Mouse (Mus musculus): ENCODE data around the gene Zfp114. TPM values are rescaled to one million over a fixed set of nuclear protein-coding genes. Genes with fewer than 3 reads are reported as not detected.

The Zfp114 gene
- polyA plus RNA-seq, 1 experiment from 2014 or later: 5.3 TPM

- no peaks in the 10 kb centered on the region for H3K36me3 ChIP-seq (ENCODE audit: control insufficient read depth, insufficient read depth, low read length)
- DNase-seq (ENCODE audit: low spot score): no peak
- WGBS: 66% methylated on average over 4 of the region's 4 CpGs
Observed at GRCm38 (mm10) chr7:24188901-24189570, 14.2 kb downstream of the Zfp114 start.

GRCm38 (mm10) chr7:24189571-24189944 lies 14.7 kb downstream of the Zfp114 start:
- WGBS: 79% methylated on average over 5 of the region's 5 CpGs

More at GRCm38 (mm10) chr7:24188901-24189570, 14.2 kb downstream of the Zfp114 start:
- Histone ChIP-seq H3K4me1 (ENCODE audit: control insufficient read depth, insufficient read depth, low read length) (no peaks in the 10 kb centered on the region), H3K27ac (replicated peaks; ENCODE audit: low read depth, low read length) (no peak overlapping the region), H3K4me2 (ENCODE audit: low read depth, severe bottlenecking) (no peak overlapping the region), H3K9me3 (ENCODE audit: control insufficient read depth, low read length) (no peaks in the 10 kb centered on the region), H3K4me3 (ENCODE audit: low read depth, low read length) (no peak overlapping the region), H3K9ac (ENCODE audit: low read length) (no peak overlapping the region), H3K27me3 (ENCODE audit: control insufficient read depth, insufficient read depth, low read length) (no peaks in the 10 kb centered on the region)
- no peak for ATAC-seq (ENCODE audit: insufficient number of reproducible peaks, low FRiP score, low TSS enrichment, low read depth)

DNA sequence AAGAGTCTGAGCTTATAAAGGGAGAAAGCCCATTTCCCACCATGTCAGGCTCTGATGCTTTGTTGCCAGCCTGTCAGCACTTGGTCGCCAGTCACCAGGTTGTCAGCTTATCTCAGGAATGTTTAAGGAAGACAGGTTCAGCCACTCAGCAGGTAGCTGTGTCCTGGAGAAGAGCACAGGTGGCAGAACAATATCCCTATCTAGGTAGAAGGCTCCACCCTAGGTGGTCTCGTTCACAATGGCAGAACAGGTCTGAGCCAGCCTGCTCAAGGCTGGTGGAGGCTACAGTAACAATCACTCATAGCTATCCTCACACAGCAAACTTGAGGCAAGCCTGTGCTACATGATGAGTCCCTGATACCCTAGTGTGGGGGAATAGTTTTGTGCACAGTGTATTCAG lies 16.5 kb downstream of the Zfp114 start:
- Histone ChIP-seq H3K4me3 (ENCODE audit: low read depth, low read length) (no peak overlapping the region), H3K36me3 (ENCODE audit: control insufficient read depth, insufficient read depth, low read length) (no peaks in the 10 kb centered on the region), H3K4me2 (ENCODE audit: low read depth, severe bottlenecking) (no peak overlapping the region), H3K27ac (replicated peaks; ENCODE audit: low read depth, low read length) (no peak overlapping the region), H3K9me3 (ENCODE audit: control insufficient read depth, low read length) (no peaks in the 10 kb centered on the region), H3K4me1 (ENCODE audit: control insufficient read depth, insufficient read depth, low read length) (no peaks in the 10 kb centered on the region), H3K27me3 (ENCODE audit: control insufficient read depth, insufficient read depth, low read length) (no peaks in the 10 kb centered on the region), H3K9ac (ENCODE audit: low read length) (no peak overlapping the region)
- WGBS: 89% methylated on average over 2 of the region's 2 CpGs
- DNase-seq (ENCODE audit: low spot score) (no peak), ATAC-seq (ENCODE audit: insufficient number of reproducible peaks, low FRiP score, low TSS enrichment, low read depth) (no peak)

More at GRCm38 (mm10) chr7:24189571-24189944, 14.7 kb downstream of the Zfp114 start:
- Histone ChIP-seq H3K36me3 (ENCODE audit: control insufficient read depth, insufficient read depth, low read length) (no peaks in the 10 kb centered on the region), H3K9me3 (ENCODE audit: control insufficient read depth, low read length) (no peaks in the 10 kb centered on the region), H3K27me3 (ENCODE audit: control insufficient read depth, insufficient read depth, low read length) (no peaks in the 10 kb centered on the region), H3K27ac (replicated peaks; ENCODE audit: low read depth, low read length) (no peak overlapping the region), H3K4me2 (ENCODE audit: low read depth, severe bottlenecking) (no peak overlapping the region), H3K4me3 (ENCODE audit: low read depth, low read length) (no peak overlapping the region), H3K9ac (ENCODE audit: low read length) (no peak overlapping the region), H3K4me1 (ENCODE audit: control insufficient read depth, insufficient read depth, low read length) (no peaks in the 10 kb centered on the region)
- ATAC-seq (ENCODE audit: insufficient number of reproducible peaks, low FRiP score, low TSS enrichment, low read depth) (no peak), DNase-seq (ENCODE audit: low spot score) (no peak)

DNA sequence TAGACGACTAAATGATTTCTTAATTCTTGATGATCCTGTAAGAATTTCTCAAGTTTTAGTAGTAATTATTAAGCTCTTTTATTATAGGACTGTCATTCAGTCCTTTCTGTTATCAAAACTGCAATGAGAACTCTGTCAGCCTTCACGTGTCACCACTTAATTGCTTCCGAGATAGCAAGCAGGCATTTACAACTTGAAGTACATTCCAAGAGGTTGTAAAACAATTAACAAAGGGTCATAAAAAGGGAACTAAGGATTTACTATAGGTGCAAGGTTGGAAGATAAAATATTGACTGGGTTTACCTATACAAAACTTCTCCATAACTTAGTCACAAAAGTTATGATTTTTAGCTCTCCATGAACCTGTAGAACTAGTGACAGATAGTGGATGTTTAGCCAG lies 18.3 kb downstream of the Zfp114 start:
- DNase-seq (ENCODE audit: low spot score) (no peak), ATAC-seq (ENCODE audit: insufficient number of reproducible peaks, low FRiP score, low TSS enrichment, low read depth) (no peak)
- Histone ChIP-seq H3K4me3 (ENCODE audit: low read depth, low read length) (no peak overlapping the region), H3K9me3 (ENCODE audit: control insufficient read depth, low read length) (no peaks in the 10 kb centered on the region; the same call in 1 of the 2 replicates), H3K27me3 (ENCODE audit: control insufficient read depth, insufficient read depth, low read length) (no peaks in the 10 kb centered on the region), H3K27ac (replicated peaks; ENCODE audit: low read depth, low read length) (no peak overlapping the region), H3K36me3 (ENCODE audit: control insufficient read depth, insufficient read depth, low read length) (peaks cover 6% of the 10 kb centered on the region), H3K4me1 (ENCODE audit: control insufficient read depth, insufficient read depth, low read length) (no peaks in the 10 kb centered on the region), H3K9ac (ENCODE audit: low read length) (no peak overlapping the region), H3K4me2 (ENCODE audit: low read depth, severe bottlenecking) (no peak overlapping the region)
- WGBS: 57% methylated on average over 3 of the region's 3 CpGs

GRCm38 (mm10) chr7:24196961-24197360 lies 22.1 kb downstream of the Zfp114 start:
- no peak for ATAC-seq (ENCODE audit: insufficient number of reproducible peaks, low FRiP score, low TSS enrichment, low read depth)
- no peaks in the 10 kb centered on the region for H3K27me3 ChIP-seq (ENCODE audit: control insufficient read depth, insufficient read depth, low read length)
- H3K4me1 ChIP-seq (ENCODE audit: control insufficient read depth, insufficient read depth, low read length): no peaks in the 10 kb centered on the region
- H3K27ac ChIP-seq (replicated peaks; ENCODE audit: low read depth, low read length): no peak overlapping the region
- H3K4me3 ChIP-seq (ENCODE audit: low read depth, low read length): no peak overlapping the region
- 95% methylated on average over 4 of the region's 4 CpGs for WGBS
- H3K4me2 ChIP-seq (ENCODE audit: low read depth, severe bottlenecking): no peak overlapping the region
- no peak for DNase-seq (ENCODE audit: low spot score)
- peaks cover 2% of the 10 kb centered on the region; the same call in 1 of the 2 replicates for H3K9me3 ChIP-seq (ENCODE audit: control insufficient read depth, low read length)
- H3K36me3 ChIP-seq (ENCODE audit: control insufficient read depth, insufficient read depth, low read length): peaks cover 29% of the 10 kb centered on the region
- no peak overlapping the region for H3K9ac ChIP-seq (ENCODE audit: low read length)

DNA sequence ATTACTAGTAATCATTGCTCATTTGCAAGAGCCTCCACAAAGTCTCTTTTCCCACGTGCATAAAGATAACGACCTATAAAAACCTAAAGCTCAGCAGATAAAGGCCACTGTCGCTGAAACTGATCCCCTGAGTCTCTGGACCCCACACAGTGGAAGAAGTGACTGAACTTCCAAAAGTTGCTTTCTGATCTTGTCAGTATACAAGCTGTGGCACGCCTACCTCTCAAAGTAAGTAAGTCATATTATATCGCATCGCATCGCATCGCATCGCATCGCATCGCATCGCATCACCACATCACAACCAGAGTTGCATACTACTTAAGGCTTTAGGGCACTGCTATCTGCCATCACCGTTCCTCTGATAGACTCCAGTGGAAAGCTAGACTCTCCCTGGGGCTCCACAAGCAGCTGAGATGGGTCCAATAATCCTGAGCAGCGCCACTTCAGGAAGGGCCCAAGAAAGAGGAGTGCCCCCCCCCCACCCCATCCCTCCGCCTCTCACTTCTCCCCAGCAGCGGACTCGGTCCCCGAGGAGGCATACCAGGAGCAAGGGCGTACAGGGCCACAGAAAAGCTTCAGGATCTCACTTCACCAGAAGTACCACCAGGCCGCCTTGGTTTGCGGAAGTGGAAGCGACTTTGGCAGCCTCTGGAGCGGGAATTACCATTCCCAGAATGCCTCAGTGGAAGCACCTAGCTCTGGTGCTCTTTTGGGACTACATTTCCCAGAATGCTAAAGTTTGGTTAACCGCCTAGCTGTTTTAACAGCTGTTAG lies 32.8 kb downstream of the Zfp114 start:
- peaks cover 5% of the 10 kb centered on the region; the same call in 1 of the 2 replicates for H3K36me3 ChIP-seq (ENCODE audit: control insufficient read depth, insufficient read depth, low read length)
- no peaks in the 10 kb centered on the region for H3K27me3 ChIP-seq (ENCODE audit: control insufficient read depth, insufficient read depth, low read length)
- H3K9me3 ChIP-seq (ENCODE audit: control insufficient read depth, low read length): no peaks in the 10 kb centered on the region
- ATAC-seq (ENCODE audit: insufficient number of reproducible peaks, low FRiP score, low TSS enrichment, low read depth): peak; percentile 82
- 19% methylated on average over 24 of the region's 24 CpGs for WGBS
- H3K4me2 ChIP-seq (ENCODE audit: low read depth, severe bottlenecking): peak overlapping the region; percentile 48
- H3K27ac ChIP-seq (replicated peaks; ENCODE audit: low read depth, low read length): no peak overlapping the region
- H3K4me3 ChIP-seq (ENCODE audit: low read depth, low read length): peak overlapping the region; percentile 44
- DNase-seq (ENCODE audit: low spot score): peak; percentile 78
- H3K4me1 ChIP-seq (ENCODE audit: control insufficient read depth, insufficient read depth, low read length): 0 out of 2 replicates have a peak, but pooled peaks cover 3% of the 10 kb centered on the region
- H3K9ac ChIP-seq (ENCODE audit: low read length): peak overlapping the region; percentile 69

DNA sequence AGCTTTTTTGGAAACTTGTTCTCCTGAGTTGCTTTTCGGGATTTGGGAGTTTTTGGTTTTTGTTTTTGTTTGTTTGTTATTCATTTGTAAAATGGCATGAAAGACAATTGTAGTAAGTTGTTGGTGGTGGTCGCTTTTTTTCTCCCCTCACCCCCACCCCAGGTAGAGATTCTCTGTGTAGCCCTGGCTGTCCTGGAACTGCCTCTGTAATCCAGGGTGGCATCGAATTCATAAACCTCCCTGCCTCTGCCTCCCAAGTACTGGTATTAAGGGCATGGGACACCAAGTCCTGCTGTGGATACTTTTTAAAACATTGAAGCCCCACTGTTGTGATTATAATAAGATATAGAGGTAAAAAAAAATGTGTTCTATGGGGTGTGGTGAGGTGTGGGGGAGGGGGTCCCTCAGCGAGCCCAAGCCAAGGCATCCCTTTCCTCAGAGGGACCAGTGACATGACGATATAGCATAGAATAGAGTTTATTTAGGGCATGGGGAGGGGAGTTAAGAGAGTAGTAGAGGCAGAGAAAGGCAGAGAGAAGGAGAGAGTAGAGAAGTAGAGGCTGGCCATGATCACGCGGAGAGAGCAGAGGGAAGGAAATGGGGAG lies 33.5 kb downstream of the Zfp114 start:
- peaks cover 5% of the 10 kb centered on the region; the same call in 1 of the 2 replicates for H3K36me3 ChIP-seq (ENCODE audit: control insufficient read depth, insufficient read depth, low read length)
- H3K4me3 ChIP-seq (ENCODE audit: low read depth, low read length): 0 out of 2 replicates have a peak overlapping the region, but pooled peaks have one; percentile 44
- H3K9ac ChIP-seq (ENCODE audit: low read length): no peak overlapping the region
- H3K4me1 ChIP-seq (ENCODE audit: control insufficient read depth, insufficient read depth, low read length): 0 out of 2 replicates have a peak, but pooled peaks cover 3% of the 10 kb centered on the region
- peak overlapping the region; percentile 48; the same call in 1 of the 2 replicates for H3K4me2 ChIP-seq (ENCODE audit: low read depth, severe bottlenecking)
- 56% methylated on average over 7 of the region's 7 CpGs for WGBS
- H3K27ac ChIP-seq (replicated peaks; ENCODE audit: low read depth, low read length): no peak overlapping the region
- DNase-seq (ENCODE audit: low spot score) (no peak), ATAC-seq (ENCODE audit: insufficient number of reproducible peaks, low FRiP score, low TSS enrichment, low read depth) (0 out of 2 replicates have a peak, but pooled peaks have one; percentile 32)
- H3K9me3 ChIP-seq (ENCODE audit: control insufficient read depth, low read length): no peaks in the 10 kb centered on the region
- H3K27me3 ChIP-seq (ENCODE audit: control insufficient read depth, insufficient read depth, low read length): no peaks in the 10 kb centered on the region

GRCm38 (mm10) chr7:24210296-24210695 lies 35.4 kb downstream of the Zfp114 start:
- H3K27me3 ChIP-seq (ENCODE audit: control insufficient read depth, insufficient read depth, low read length): no peaks in the 10 kb centered on the region
- DNase-seq (ENCODE audit: low spot score) (no peak), ATAC-seq (ENCODE audit: insufficient number of reproducible peaks, low FRiP score, low TSS enrichment, low read depth) (no peak)
- H3K36me3 ChIP-seq (ENCODE audit: control insufficient read depth, insufficient read depth, low read length): 0 out of 2 replicates have a peak, but pooled peaks cover 2% of the 10 kb centered on the region
- WGBS: 80% methylated on average over 2 of the region's 2 CpGs
- 0 out of 2 replicates have a peak, but pooled peaks cover 3% of the 10 kb centered on the region for H3K4me1 ChIP-seq (ENCODE audit: control insufficient read depth, insufficient read depth, low read length)
- H3K9ac ChIP-seq (ENCODE audit: low read length): no peak overlapping the region
- no peak overlapping the region for H3K27ac ChIP-seq (replicated peaks; ENCODE audit: low read depth, low read length)
- no peak overlapping the region for H3K4me3 ChIP-seq (ENCODE audit: low read depth, low read length)
- no peak overlapping the region for H3K4me2 ChIP-seq (ENCODE audit: low read depth, severe bottlenecking)
- no peaks in the 10 kb centered on the region for H3K9me3 ChIP-seq (ENCODE audit: control insufficient read depth, low read length)
